Mouse (Mus musculus) limb, embryonic 13.5 days (tissue): Measurements from ENCODE around the gene Csrnp2. TPM values are rescaled to one million over a fixed set of nuclear protein-coding genes. Genes with fewer than 3 reads are reported as not detected.

Source experiments
- ATAC-seq: fragments of 200-750 bp; cut with Nextera tagmentation; 2 replicates; pipeline ENCODE4 v1.8.0; 2017; ENCODE audit warnings: low read depth, moderate number of reproducible peaks, moderate TSS enrichment; ENCODE audit not compliant: low FRiP score
- H3K27ac ChIP-seq: fragments of 300-500 bp; sonication (generic); 2 replicates; pipeline ENCODE4 v1.5.1; 2015; ENCODE audit warnings: inconsistent platforms, mild to moderate bottlenecking, moderate library complexity
- H3K27me3 ChIP-seq: fragments of 300-500 bp; sonication (generic); 2 replicates; pipeline ENCODE4 v1.6.1; 2015; ENCODE audit warnings: mild to moderate bottlenecking, inconsistent platforms
- H3K36me3 ChIP-seq: fragments of 300-500 bp; sonication (generic); 2 replicates; pipeline ENCODE4 v1.6.1; 2015; ENCODE audit warnings: inconsistent platforms, mild to moderate bottlenecking, moderate library complexity
- H3K4me1 ChIP-seq: fragments of 300-500 bp; sonication (generic); 2 replicates; pipeline ENCODE4 v1.6.1; 2015; ENCODE audit warnings: inconsistent platforms
- H3K4me2 ChIP-seq: fragments of 300-500 bp; sonication (generic); replicated peaks from 2 replicates; pipeline ENCODE4 v1.6.1; 2015; ENCODE audit warnings: inconsistent platforms, mild to moderate bottlenecking, moderate library complexity
- H3K4me3 ChIP-seq: fragments of 300-500 bp; sonication (generic); 2 replicates; pipeline ENCODE4 v1.5.1; 2015; ENCODE audit warnings: moderate library complexity, mild to moderate bottlenecking, inconsistent platforms
- H3K9ac ChIP-seq: fragments of 300-500 bp; sonication (generic); 2 replicates; pipeline ENCODE4 v1.6.1; 2015; ENCODE audit warnings: mild to moderate bottlenecking, inconsistent platforms
- H3K9me3 ChIP-seq: fragments of 300-500 bp; sonication (generic); 2 replicates; pipeline ENCODE4 v1.6.1; 2016; ENCODE audit warnings: inconsistent platforms
- WGBS: fragments of 180-500 bp; shearing (Covaris S2); methylation state at CpG from one replicate; pipeline ENCODE4 v1.1.7; 2015; 5-methylcytosine and 5-hydroxymethylcytosine counted together
- polyA plus RNA-seq: library from polyadenylated mRNA; unstranded; fragments of >200 nt; fragmentation: Nextera tagmentation; extraction: Ambion mirVana; gene quantifications from 2 replicates; pipeline ENCODE4 v1.2.1, GENCODE M21; 2015

Csrnp2 gene
- polyA plus RNA-seq, 1 experiment from 2014 or later = 24.9 TPM

DNA sequence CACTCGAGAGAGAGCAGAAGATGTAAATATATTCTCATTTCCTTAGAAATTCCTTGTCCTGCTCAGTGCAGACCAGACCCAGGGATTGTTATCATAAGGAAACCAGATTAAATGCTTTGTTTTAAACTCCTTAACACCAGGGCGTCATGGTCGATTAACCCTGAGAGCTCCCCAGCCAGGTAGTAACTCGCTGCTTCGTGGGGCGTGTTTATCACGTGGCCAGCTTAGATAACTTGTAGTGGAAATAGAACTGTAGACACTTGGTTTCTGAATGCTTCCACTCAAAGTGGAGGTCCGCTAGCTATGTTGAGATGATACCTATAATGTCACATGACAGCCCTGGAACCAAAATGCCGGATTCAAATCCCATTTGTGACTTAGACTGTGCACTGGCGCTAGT, 25.3 kb downstream of the Csrnp2 start:
- Histone ChIP-seq H3K36me3 (peaks cover 43% of the 10 kb centered on the region), H3K27ac (no peak overlapping the region), H3K9ac (peak overlapping the region; percentile 85), H3K4me1 (peaks cover 19% of the 10 kb centered on the region), H3K4me2 (peak overlapping the region; percentile 92), H3K27me3 (no peaks in the 10 kb centered on the region), H3K9me3 (no peaks in the 10 kb centered on the region), H3K4me3 (peak overlapping the region; percentile 87)
- ATAC-seq = no peak
- WGBS = 72% methylated on average over 10 of the region's 10 CpGs

DNA sequence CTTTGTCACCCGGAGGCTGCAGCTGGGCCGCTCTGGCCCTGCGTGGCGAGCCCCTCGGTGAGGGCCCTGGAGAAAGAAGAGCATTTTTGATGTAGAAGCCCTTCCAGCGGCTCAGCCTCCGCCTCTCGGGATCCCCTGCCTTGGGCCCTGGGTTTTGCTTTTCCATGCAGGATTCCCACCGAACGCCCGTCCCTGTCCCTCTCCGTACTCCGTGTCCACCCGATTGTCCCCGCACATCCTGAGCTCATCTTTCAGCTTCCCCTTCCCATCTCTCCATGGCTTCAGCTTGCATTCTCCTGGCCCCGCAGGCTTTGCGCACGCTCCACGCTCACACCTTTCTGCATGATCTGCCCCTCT, 26.1 kb downstream of the Csrnp2 start:
- no peaks in the 10 kb centered on the region for H3K9me3 ChIP-seq
- H3K4me3 ChIP-seq = peak overlapping the region; percentile 87
- H3K9ac ChIP-seq = peak overlapping the region; percentile 85
- peak overlapping the region; percentile 92 for H3K4me2 ChIP-seq
- H3K36me3 ChIP-seq = peaks cover 34% of the 10 kb centered on the region
- peaks cover 19% of the 10 kb centered on the region for H3K4me1 ChIP-seq
- ATAC-seq = peak; percentile 30
- no peak overlapping the region for H3K27ac ChIP-seq
- H3K27me3 ChIP-seq = no peaks in the 10 kb centered on the region
- under 1% methylated on average over 19 of the region's 19 CpGs for WGBS

DNA sequence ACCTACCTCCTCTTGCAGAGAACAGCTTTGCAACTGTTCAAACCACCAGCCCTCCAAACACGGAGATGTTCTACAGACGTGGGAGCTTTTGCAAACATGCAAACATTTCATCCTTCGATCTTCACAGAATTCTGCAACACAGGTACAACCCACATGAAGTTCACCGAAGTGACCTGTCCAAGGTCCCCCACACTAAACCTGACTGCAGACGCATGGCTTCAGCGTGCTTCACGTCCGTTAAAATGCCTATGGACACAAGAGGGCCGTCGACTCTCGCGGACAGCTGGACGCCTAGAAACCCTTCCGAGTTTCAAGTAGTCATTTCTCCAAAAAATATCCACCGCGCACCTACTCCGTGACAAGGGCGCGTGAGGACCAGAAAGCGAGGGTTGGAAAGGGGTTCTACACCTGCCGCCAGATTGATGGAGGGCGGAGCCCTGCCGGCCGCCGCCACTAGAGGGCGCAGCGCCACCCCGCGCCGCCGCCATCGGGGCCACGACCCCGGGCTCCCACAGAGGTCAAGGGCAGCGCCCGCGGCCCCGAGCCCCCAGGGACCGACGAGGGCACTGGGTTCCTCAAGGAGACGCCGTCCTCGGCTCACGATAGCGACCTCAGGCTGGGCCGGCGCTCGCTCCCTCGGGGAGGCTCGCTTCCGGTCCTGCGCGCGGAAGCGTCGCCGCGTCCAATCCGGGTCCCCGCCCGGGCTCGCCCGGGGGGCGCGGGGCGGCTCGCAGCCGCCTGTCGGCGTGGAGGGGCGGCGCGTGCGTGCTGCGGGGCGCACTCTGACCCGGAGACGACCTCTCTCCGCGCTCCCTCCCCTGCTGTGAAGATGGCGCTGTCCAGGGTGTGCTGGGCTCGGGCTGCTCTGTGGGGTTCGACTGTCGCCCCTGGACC, 26.7 kb downstream of the Csrnp2 start, which contains the start of gene Letmd1:
Letmd1 (plus strand) TSS at position 729 of the 894 bp plus-strand sequence.
- Histone ChIP-seq H3K9me3 (no peaks in the 10 kb centered on the region), H3K27ac (peak within 1 kb of the TSS; percentile 74), H3K9ac (peak within 1 kb of the TSS; percentile 85), H3K4me2 (peak within 1 kb of the TSS; percentile 92), H3K4me1 (peaks cover 19% of the 10 kb centered on the region), H3K36me3 (peaks cover 28% of the 10 kb centered on the region), H3K4me3 (peak within 1 kb of the TSS; percentile 87), H3K27me3 (no peaks in the 10 kb centered on the region)
- peak; percentile 95 for ATAC-seq
- 2% methylated on average over 82 of the region's 84 CpGs for WGBS

DNA sequence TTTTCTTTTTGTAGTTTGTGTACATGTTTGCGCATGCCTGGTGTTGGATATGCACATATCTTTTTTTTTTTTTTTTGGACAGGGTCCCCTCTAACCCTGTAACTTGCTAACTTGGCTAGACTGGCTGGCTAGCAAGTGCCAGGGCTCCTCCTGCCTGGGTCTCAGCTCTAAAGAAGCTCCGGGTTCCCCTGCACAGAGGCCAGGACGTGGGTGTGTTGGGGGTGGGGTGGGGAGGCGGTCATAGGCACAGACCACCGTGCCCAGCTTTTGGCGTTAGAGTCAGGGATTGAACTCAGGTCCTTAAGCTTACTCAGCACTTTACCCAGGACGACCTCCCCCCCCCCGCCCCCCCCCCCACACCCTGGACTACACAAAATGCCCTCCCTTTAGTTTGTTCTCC, 27.6 kb downstream of the Csrnp2 start:
- Histone ChIP-seq H3K36me3 (peaks cover 21% of the 10 kb centered on the region), H3K27ac (no peak overlapping the region), H3K9ac (0 out of 2 replicates have a peak overlapping the region, but pooled peaks have one; percentile 39), H3K9me3 (no peaks in the 10 kb centered on the region), H3K4me3 (peak overlapping the region; percentile 87), H3K4me1 (peaks cover 19% of the 10 kb centered on the region), H3K27me3 (no peaks in the 10 kb centered on the region), H3K4me2 (peak overlapping the region; percentile 92)
- WGBS = 43% methylated on average over 8 of the region's 8 CpGs
- ATAC-seq = no peak

DNA sequence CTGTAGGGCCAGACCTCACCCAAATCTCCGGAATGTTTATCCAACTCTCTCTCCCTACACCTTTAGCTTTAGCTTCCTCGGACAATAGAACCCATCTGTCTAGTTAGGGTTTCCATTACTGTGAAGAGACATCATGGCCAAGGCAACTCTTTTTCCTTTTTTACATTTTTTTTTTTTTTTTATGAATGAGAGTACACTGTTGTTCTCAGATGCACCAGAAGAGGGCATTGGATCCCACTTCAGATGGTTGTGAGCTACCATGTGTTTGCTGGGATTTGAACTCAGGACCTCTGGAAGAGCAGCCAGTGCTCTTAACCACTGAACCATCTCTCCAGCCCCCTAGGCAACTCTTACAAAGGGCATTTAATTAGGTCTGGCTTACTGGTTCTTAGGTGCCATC, 29.9 kb downstream of the Csrnp2 start:
- H3K27ac ChIP-seq = no peak overlapping the region
- peaks cover under 1% of the 10 kb centered on the region; the same call in 1 of the 2 replicates for H3K27me3 ChIP-seq
- H3K4me3 ChIP-seq = no peak overlapping the region
- no peaks in the 10 kb centered on the region for H3K36me3 ChIP-seq
- H3K4me2 ChIP-seq = no peak overlapping the region
- H3K9ac ChIP-seq = no peak overlapping the region
- no peak for ATAC-seq
- no peaks in the 10 kb centered on the region for H3K9me3 ChIP-seq
- H3K4me1 ChIP-seq = peaks cover 22% of the 10 kb centered on the region
- 78% methylated on average over 2 of the region's 2 CpGs for WGBS

DNA sequence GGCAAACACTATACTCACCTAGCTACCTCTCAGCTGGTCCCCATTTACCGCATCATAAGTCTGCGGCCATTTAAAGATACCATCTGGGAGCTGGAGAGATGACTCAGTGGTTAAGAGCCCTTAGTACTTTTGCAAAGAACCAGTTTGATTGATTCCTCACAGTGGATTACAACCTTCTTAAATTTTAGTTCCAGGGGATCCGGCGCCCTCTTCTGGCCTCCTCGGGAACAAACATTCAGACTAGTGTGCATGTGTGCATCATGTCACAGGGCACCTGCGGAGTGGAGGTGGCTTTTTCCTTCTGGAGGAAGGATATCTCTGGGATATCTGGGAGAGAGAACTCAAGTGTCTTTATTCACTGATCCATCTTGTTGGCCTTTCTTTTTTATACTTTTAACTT, 31.6 kb downstream of the Csrnp2 start:
- H3K9me3 ChIP-seq = no peaks in the 10 kb centered on the region
- ATAC-seq = no peak
- no peak overlapping the region for H3K4me2 ChIP-seq
- no peak overlapping the region for H3K9ac ChIP-seq
- H3K36me3 ChIP-seq = no peaks in the 10 kb centered on the region
- peaks cover 8% of the 10 kb centered on the region for H3K27me3 ChIP-seq
- WGBS = 27% methylated on average over 6 of the region's 6 CpGs
- no peak overlapping the region for H3K4me3 ChIP-seq
- no peak overlapping the region for H3K27ac ChIP-seq
- H3K4me1 ChIP-seq = peaks cover 11% of the 10 kb centered on the region

DNA sequence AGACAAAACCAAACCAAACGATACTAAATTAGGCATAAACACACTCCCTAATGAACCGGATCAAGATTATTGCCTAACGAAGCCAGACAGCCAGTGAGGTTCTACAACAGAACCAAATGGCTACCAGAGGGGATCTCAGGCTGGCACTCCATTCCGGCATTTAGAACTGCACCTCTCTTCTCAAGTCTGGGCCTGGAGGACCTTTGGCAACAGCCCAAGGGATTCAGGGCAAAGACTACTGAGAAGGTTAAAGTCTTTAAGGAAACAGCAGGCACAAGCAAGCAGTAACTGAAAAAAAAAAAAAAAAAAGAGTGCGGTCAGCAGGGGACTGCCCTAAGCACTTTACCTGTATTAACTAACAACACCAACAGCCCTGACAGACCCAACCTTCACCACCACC, 33.2 kb downstream of the Csrnp2 start:
- H3K27ac ChIP-seq = no peak overlapping the region
- H3K36me3 ChIP-seq = no peaks in the 10 kb centered on the region
- peaks cover 3% of the 10 kb centered on the region; the same call in 1 of the 2 replicates for H3K4me1 ChIP-seq
- H3K9ac ChIP-seq = no peak overlapping the region
- no peaks in the 10 kb centered on the region for H3K9me3 ChIP-seq
- peaks cover 11% of the 10 kb centered on the region for H3K27me3 ChIP-seq
- H3K4me3 ChIP-seq = no peak overlapping the region
- no peak overlapping the region for H3K4me2 ChIP-seq
- no peak for ATAC-seq
- WGBS = 67% methylated on average over 5 of the region's 5 CpGs

DNA sequence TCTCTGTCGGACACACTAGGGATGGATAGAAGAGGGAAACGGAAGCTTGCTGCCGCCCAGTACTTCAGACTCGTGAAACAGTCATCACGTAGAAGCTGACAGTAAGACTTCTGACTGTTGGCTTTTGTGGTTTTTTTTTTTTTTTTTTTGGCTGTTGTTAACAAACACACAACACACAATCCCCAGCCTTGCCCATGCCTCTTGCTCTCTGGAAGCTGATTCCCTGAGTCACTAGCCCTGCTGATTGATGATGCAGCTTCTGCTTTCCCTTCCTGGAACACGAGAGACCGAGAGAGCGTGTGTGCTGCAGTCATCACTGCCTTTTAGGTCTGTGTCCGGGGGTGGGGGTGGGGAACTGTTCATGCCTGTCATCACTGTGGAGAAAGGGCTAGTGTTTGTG, 33.6 kb downstream of the Csrnp2 start:
- Histone ChIP-seq H3K4me1 (peaks cover 3% of the 10 kb centered on the region; the same call in 1 of the 2 replicates), H3K36me3 (no peaks in the 10 kb centered on the region), H3K27me3 (peaks cover 11% of the 10 kb centered on the region), H3K9ac (no peak overlapping the region), H3K4me3 (no peak overlapping the region), H3K27ac (no peak overlapping the region), H3K4me2 (no peak overlapping the region), H3K9me3 (no peaks in the 10 kb centered on the region)
- WGBS = 64% methylated on average over 9 of the region's 9 CpGs
- ATAC-seq = no peak

DNA sequence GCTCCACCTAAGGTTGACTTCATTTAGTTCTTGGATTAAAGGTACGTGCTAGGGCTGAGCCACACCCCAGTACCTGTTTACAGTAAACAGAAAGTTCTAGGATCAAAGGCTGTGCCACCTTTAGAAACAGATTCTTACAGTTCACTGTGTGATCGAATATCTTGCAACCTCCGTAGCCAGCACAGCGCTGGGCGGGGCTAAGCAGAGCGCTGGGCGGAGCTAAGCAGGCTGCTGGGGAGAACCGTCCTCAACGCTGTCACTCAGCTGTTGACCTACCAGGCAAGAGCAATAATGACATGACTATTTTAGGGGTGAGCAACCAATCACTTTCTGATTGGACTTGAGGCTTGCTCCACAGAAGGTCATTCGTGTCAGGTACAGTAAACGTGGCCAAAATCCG, 34.3 kb downstream of the Csrnp2 start:
- no peak for ATAC-seq

DNA sequence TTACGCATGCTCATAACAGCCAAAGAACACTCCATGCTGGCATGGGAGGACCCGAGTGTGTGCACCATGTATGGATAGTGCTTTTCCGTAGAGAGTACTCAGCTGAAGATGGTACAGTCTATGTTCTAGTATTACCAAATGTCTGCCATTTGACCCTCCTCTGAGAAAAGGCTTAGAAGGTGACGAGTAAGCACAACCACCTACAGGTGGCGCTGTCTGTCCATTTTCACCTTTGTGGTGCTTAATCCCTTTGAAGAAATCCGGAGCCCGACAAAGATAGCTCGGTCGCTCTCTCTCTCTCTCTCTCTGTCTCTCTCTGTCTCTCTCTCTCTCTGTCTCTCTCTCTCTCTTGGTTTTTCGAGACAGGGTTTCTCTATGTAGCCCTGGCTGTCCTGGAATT, 37.2 kb downstream of the Csrnp2 start:
- Histone ChIP-seq H3K4me1 (peaks cover 3% of the 10 kb centered on the region; the same call in 1 of the 2 replicates), H3K27me3 (peaks cover 11% of the 10 kb centered on the region), H3K9me3 (no peaks in the 10 kb centered on the region), H3K36me3 (no peaks in the 10 kb centered on the region), H3K9ac (no peak overlapping the region), H3K4me3 (no peak overlapping the region), H3K4me2 (no peak overlapping the region), H3K27ac (no peak overlapping the region)
- WGBS = 48% methylated on average over 10 of the region's 10 CpGs
- no peak for ATAC-seq

More for the DNA sequence above, 34.3 kb downstream of the Csrnp2 start:
- H3K27me3 ChIP-seq = peaks cover 11% of the 10 kb centered on the region
- no peak overlapping the region for H3K27ac ChIP-seq
- 11% methylated on average over 12 of the region's 12 CpGs for whole genome bisulfite sequencing
- no peak overlapping the region for H3K9ac ChIP-seq
- H3K4me2 ChIP-seq = peak overlapping the region; percentile 43
- no peaks in the 10 kb centered on the region for H3K36me3 ChIP-seq
- peak overlapping the region; percentile 3; the same call in 1 of the 2 replicates for H3K4me3 ChIP-seq
- peaks cover 3% of the 10 kb centered on the region; the same call in 1 of the 2 replicates for H3K4me1 ChIP-seq
- H3K9me3 ChIP-seq = no peaks in the 10 kb centered on the region

DNA sequence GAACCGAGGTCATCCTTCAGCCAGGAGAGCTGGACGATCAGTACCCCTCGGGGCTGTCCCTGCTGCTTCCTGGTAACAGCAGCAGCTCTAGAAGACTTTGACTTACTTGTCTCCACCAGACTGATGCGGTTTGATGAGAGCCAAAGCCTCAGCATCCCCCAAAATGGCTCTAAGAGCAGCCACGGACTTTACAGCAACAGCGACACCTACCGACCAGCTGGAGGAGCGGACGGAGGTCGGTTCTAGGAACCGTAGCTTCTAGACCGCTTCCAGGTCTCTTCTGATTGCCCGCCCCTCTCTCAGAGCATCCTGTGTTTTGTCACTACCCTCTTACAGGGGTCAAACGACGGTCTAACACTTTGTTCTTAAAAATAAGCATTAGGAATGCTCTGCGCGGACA, 37.9 kb downstream of the Csrnp2 start:
- H3K9me3 ChIP-seq = no peaks in the 10 kb centered on the region
- WGBS = 7% methylated on average over 17 of the region's 17 CpGs
- peak; percentile 66; the same call in 1 of the 2 replicates for ATAC-seq

DNA sequence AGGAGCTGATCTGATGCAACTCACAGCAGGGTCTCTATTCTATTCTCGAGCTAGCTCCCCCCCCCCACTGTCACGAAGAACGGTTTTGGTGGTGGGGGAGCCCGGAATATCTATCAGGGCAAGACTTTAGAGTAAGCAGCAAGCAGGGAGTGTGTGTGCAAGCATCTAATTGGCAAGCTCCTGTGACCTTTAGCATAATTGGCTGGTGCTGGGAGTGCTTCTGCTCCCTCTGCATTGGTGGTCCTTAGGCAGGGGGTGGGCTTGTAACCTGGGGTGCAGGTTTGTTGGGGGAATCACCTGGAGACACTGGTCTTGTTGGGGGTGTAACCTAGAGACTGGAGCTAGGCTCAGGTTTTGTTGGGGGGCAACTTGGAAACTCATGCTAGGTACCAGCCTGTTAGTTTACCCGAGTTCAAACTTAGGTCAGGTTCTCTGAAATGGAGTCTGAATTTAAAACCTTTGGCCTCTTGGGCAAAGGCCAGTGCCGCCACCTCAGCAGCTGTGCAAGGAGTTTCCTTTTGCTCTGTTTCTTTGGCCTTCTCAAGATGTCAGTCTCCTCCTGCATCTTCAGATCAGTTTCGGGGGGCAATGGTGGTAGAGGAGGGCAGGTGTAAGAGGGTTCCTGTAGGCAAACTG, 38.8 kb downstream of the Csrnp2 start:
- H3K4me1 ChIP-seq = peaks cover 3% of the 10 kb centered on the region; the same call in 1 of the 2 replicates
- WGBS = 63% methylated on average over 7 of the region's 7 CpGs
- H3K27ac ChIP-seq = no peak overlapping the region
- peaks cover 11% of the 10 kb centered on the region for H3K27me3 ChIP-seq
- H3K9me3 ChIP-seq = no peaks in the 10 kb centered on the region
- H3K36me3 ChIP-seq = no peaks in the 10 kb centered on the region
- no peak overlapping the region for H3K9ac ChIP-seq
- ATAC-seq = no peak
- no peak overlapping the region for H3K4me3 ChIP-seq
- H3K4me2 ChIP-seq = no peak overlapping the region

More for the DNA sequence above, 37.9 kb downstream of the Csrnp2 start:
- Histone ChIP-seq H3K9ac (no peak overlapping the region), H3K4me1 (peaks cover 3% of the 10 kb centered on the region; the same call in 1 of the 2 replicates), H3K27me3 (peaks cover 11% of the 10 kb centered on the region), H3K4me2 (peak overlapping the region; percentile 38; the same call in 1 of the 2 replicates), H3K4me3 (no peak overlapping the region), H3K27ac (no peak overlapping the region), H3K36me3 (no peaks in the 10 kb centered on the region)
